Mouse (Mus musculus) intestine, embryonic 15.5 days (tissue): Measurements from ENCODE around the gene 6030458C11Rik. TPM values are rescaled to one million over a fixed set of nuclear protein-coding genes. Genes with fewer than 3 reads are reported as not detected.
"Not testable (repeated sequence)": the region's sequence is repeated elsewhere in the genome, so short reads cannot be mapped to it uniquely, and the experiment has no call there.

Experiments used
- ATAC-seq: fragments of 200-750 bp; cut with Nextera tagmentation; 2 replicates; pipeline ENCODE4 v1.8.0; 2017; ENCODE audit warnings: moderate TSS enrichment, moderate library complexity
- H3K27ac ChIP-seq: fragments of 300-500 bp; sonication (generic); 2 replicates; pipeline ENCODE4 v1.5.1; 2015; ENCODE audit warnings: mild to moderate bottlenecking, inconsistent platforms
- H3K27me3 ChIP-seq: fragments of 300-500 bp; sonication (generic); replicated peaks from 2 replicates; pipeline ENCODE4 v1.6.1; 2015; ENCODE audit warnings: inconsistent platforms
- H3K36me3 ChIP-seq: fragments of 300-500 bp; sonication (generic); 2 replicates; pipeline ENCODE4 v1.6.1; 2015; ENCODE audit warnings: inconsistent platforms
- H3K4me1 ChIP-seq: fragments of 300-500 bp; sonication (generic); replicated peaks from 2 replicates; pipeline ENCODE4 v1.6.1; 2015; ENCODE audit warnings: inconsistent platforms
- H3K4me2 ChIP-seq: fragments of 300-500 bp; sonication (generic); replicated peaks from 2 replicates; pipeline ENCODE4 v1.6.1; 2015; ENCODE audit warnings: mild to moderate bottlenecking, inconsistent platforms
- H3K4me3 ChIP-seq: fragments of 300-500 bp; sonication (generic); replicated peaks from 2 replicates; pipeline ENCODE4 v1.5.1; 2015; ENCODE audit warnings: inconsistent platforms
- H3K9ac ChIP-seq: fragments of 300-500 bp; sonication (generic); 2 replicates; pipeline ENCODE4 v1.6.1; 2015; ENCODE audit warnings: inconsistent platforms
- H3K9me3 ChIP-seq: fragments of 300-500 bp; sonication (generic); 2 replicates; pipeline ENCODE4 v1.6.1; 2016; ENCODE audit warnings: inconsistent platforms
- WGBS: fragments of 180-500 bp; shearing (Covaris S2); methylation state at CpG from one replicate; pipeline ENCODE4 v1.1.7; 2015; 5-methylcytosine and 5-hydroxymethylcytosine counted together
- polyA plus RNA-seq: library from polyadenylated mRNA; unstranded; fragments of >200 nt; fragmentation: Nextera tagmentation; extraction: Ambion mirVana; gene quantifications from 2 replicates; pipeline ENCODE4 v1.2.1, GENCODE M21; 2015

6030458C11Rik gene
- polyA plus RNA-seq, 1 experiment from 2014 or later = 30.5 TPM

GRCm38 (mm10) chr15:12809305-12809704, 15.1 kb downstream of the 6030458C11Rik start:
- no peak for ATAC-seq
- Histone ChIP-seq H3K9me3 (no peaks in the 10 kb centered on the region), H3K9ac (no peak overlapping the region), H3K4me1 (no peaks in the 10 kb centered on the region), H3K36me3 (peaks cover 21% of the 10 kb centered on the region), H3K4me3 (no peak overlapping the region), H3K4me2 (no peak overlapping the region), H3K27me3 (no peaks in the 10 kb centered on the region), H3K27ac (no peak overlapping the region)
- 93% methylated on average over 6 of the region's 6 CpGs for whole genome bisulfite sequencing

GRCm38 (mm10) chr15:12807088-12807487, 17.4 kb downstream of the 6030458C11Rik start:
- Histone ChIP-seq H3K27ac (no peak overlapping the region), H3K36me3 (peaks cover 9% of the 10 kb centered on the region; the same call in 1 of the 2 replicates), H3K4me1 (no peaks in the 10 kb centered on the region), H3K27me3 (no peaks in the 10 kb centered on the region), H3K9me3 (no peaks in the 10 kb centered on the region), H3K4me2 (no peak overlapping the region), H3K9ac (no peak overlapping the region), H3K4me3 (no peak overlapping the region)
- no peak for ATAC-seq
- 81% methylated on average over 10 of the region's 10 CpGs for WGBS

GRCm38 (mm10) chr15:12805071-12805470, 19.4 kb downstream of the 6030458C11Rik start:
- ATAC-seq = no peak

GRCm38 (mm10) chr15:12801142-12801506, 23.3 kb downstream of the 6030458C11Rik start:
- not testable (repeated sequence) for H3K4me1 ChIP-seq, H3K27me3 ChIP-seq, H3K4me3 ChIP-seq, H3K9me3 ChIP-seq, ATAC-seq, H3K4me2 ChIP-seq, H3K36me3 ChIP-seq, H3K9ac ChIP-seq, H3K27ac ChIP-seq
- WGBS = 86% methylated on average over 2 of the region's 2 CpGs

More at GRCm38 (mm10) chr15:12805071-12805470, 19.4 kb downstream of the 6030458C11Rik start:
- Histone ChIP-seq H3K27me3 (no peaks in the 10 kb centered on the region), H3K4me2 (no peak overlapping the region), H3K9ac (no peak overlapping the region), H3K27ac (no peak overlapping the region), H3K36me3 (peaks cover under 1% of the 10 kb centered on the region; the same call in 1 of the 2 replicates), H3K9me3 (no peaks in the 10 kb centered on the region), H3K4me1 (no peaks in the 10 kb centered on the region), H3K4me3 (no peak overlapping the region)
- 81% methylated on average over 4 of the region's 4 CpGs for WGBS

GRCm38 (mm10) chr15:12800405-12801141, 23.9 kb downstream of the 6030458C11Rik start:
- Histone ChIP-seq H3K4me1 (no peaks in the 10 kb centered on the region), H3K9ac (no peak overlapping the region), H3K36me3 (no peaks in the 10 kb centered on the region), H3K9me3 (no peaks in the 10 kb centered on the region), H3K4me3 (no peak overlapping the region), H3K27me3 (no peaks in the 10 kb centered on the region), H3K4me2 (no peak overlapping the region), H3K27ac (no peak overlapping the region)
- ATAC-seq = no peak
- 43% methylated on average over 15 of the region's 15 CpGs for WGBS

- 76% methylated on average over 6 of the region's 6 CpGs for WGBS
Observed at GRCm38 (mm10) chr15:12798043-12798442, 26.4 kb downstream of the 6030458C11Rik start.

GRCm38 (mm10) chr15:12795909-12796470, 28.5 kb downstream of the 6030458C11Rik start:
- H3K4me3 ChIP-seq = no peak overlapping the region
- H3K4me1 ChIP-seq = no peaks in the 10 kb centered on the region
- no peaks in the 10 kb centered on the region for H3K9me3 ChIP-seq
- WGBS = 53% methylated on average over 13 of the region's 13 CpGs
- no peaks in the 10 kb centered on the region for H3K36me3 ChIP-seq
- no peaks in the 10 kb centered on the region for H3K27me3 ChIP-seq
- H3K27ac ChIP-seq = no peak overlapping the region
- H3K4me2 ChIP-seq = no peak overlapping the region
- no peak overlapping the region for H3K9ac ChIP-seq
- ATAC-seq = no peak

More at GRCm38 (mm10) chr15:12798043-12798442, 26.4 kb downstream of the 6030458C11Rik start:
- H3K9me3 ChIP-seq = no peaks in the 10 kb centered on the region
- H3K27ac ChIP-seq = no peak overlapping the region
- H3K36me3 ChIP-seq = no peaks in the 10 kb centered on the region
- no peak overlapping the region for H3K9ac ChIP-seq
- H3K4me3 ChIP-seq = no peak overlapping the region
- no peaks in the 10 kb centered on the region for H3K4me1 ChIP-seq
- H3K4me2 ChIP-seq = no peak overlapping the region
- ATAC-seq = no peak
- H3K27me3 ChIP-seq = no peaks in the 10 kb centered on the region

- ATAC-seq = peak; percentile 58
- Histone ChIP-seq H3K36me3 (no peaks in the 10 kb centered on the region), H3K4me2 (no peak overlapping the region), H3K4me3 (no peak overlapping the region), H3K27me3 (no peaks in the 10 kb centered on the region), H3K9me3 (no peaks in the 10 kb centered on the region), H3K9ac (no peak overlapping the region), H3K4me1 (no peaks in the 10 kb centered on the region), H3K27ac (no peak overlapping the region)
- 1% methylated on average over 2 of the region's 2 CpGs for WGBS
Observed at GRCm38 (mm10) chr15:12795457-12795894, 29.0 kb downstream of the 6030458C11Rik start.

GRCm38 (mm10) chr15:12794311-12794710, 30.1 kb downstream of the 6030458C11Rik start:
- Histone ChIP-seq H3K4me1 (peaks cover 4% of the 10 kb centered on the region; the same call in 1 of the 2 replicates), H3K36me3 (no peaks in the 10 kb centered on the region), H3K4me3 (no peak overlapping the region), H3K4me2 (no peak overlapping the region), H3K9me3 (no peaks in the 10 kb centered on the region), H3K27me3 (no peaks in the 10 kb centered on the region), H3K27ac (no peak overlapping the region), H3K9ac (no peak overlapping the region)
- ATAC-seq = no peak
- WGBS = 78% methylated on average over 6 of the region's 6 CpGs

GRCm38 (mm10) chr15:12789406-12789867, 35.0 kb downstream of the 6030458C11Rik start:
- Histone ChIP-seq H3K4me2 (peak overlapping the region; percentile 26), H3K4me1 (peaks cover 8% of the 10 kb centered on the region; the same call in 1 of the 2 replicates), H3K4me3 (no peak overlapping the region), H3K27me3 (no peaks in the 10 kb centered on the region), H3K27ac (no peak overlapping the region), H3K9me3 (no peaks in the 10 kb centered on the region), H3K9ac (no peak overlapping the region), H3K36me3 (no peaks in the 10 kb centered on the region)
- 8% methylated on average over 10 of the region's 10 CpGs for WGBS
- ATAC-seq = peak; percentile 71

GRCm38 (mm10) chr15:12788536-12788935, 35.9 kb downstream of the 6030458C11Rik start:
- H3K36me3 ChIP-seq = no peaks in the 10 kb centered on the region
- H3K9ac ChIP-seq = no peak overlapping the region
- no peak overlapping the region for H3K4me2 ChIP-seq
- peaks cover 8% of the 10 kb centered on the region; the same call in 1 of the 2 replicates for H3K4me1 ChIP-seq
- H3K27ac ChIP-seq = no peak overlapping the region
- no peaks in the 10 kb centered on the region for H3K9me3 ChIP-seq
- WGBS = 78% methylated on average over 5 of the region's 5 CpGs
- no peaks in the 10 kb centered on the region for H3K27me3 ChIP-seq
- H3K4me3 ChIP-seq = no peak overlapping the region
- ATAC-seq = no peak

- no peak overlapping the region for H3K4me3 ChIP-seq
- no peak overlapping the region for H3K4me2 ChIP-seq
- WGBS = 53% methylated on average over 13 of the region's 16 CpGs
- no peaks in the 10 kb centered on the region for H3K4me1 ChIP-seq
- no peaks in the 10 kb centered on the region for H3K36me3 ChIP-seq
- no peaks in the 10 kb centered on the region for H3K9me3 ChIP-seq
- ATAC-seq = no peak
- H3K9ac ChIP-seq = no peak overlapping the region
- H3K27me3 ChIP-seq = no peaks in the 10 kb centered on the region
- H3K27ac ChIP-seq = no peak overlapping the region
Observed at GRCm38 (mm10) chr15:12781729-12782326, 42.6 kb downstream of the 6030458C11Rik start.
